Mouse (Mus musculus) C2C12 (cell line): Measurements from ENCODE around the gene Ncapd3.

Source experiments
- CTCF ChIP-seq: IDR thresholded peaks from one replicate; pipeline ENCODE4 v1.5.1; 2011; ENCODE audit not compliant: control insufficient read depth, insufficient read depth, insufficient read length
- USF1 ChIP-seq: IDR thresholded peaks from one replicate; pipeline ENCODE4 v1.6.1; 2011; ENCODE audit warnings: low read depth, mild to moderate bottlenecking, control low read depth, moderate library complexity

- TF ChIP-seq CTCF (no peak), USF1 (no peak)
These were observed 24.7 kb upstream of the Ncapd3 start for GRCm38 (mm10) chr9:27005231-27005630.
